Mouse (Mus musculus): Measurements from ENCODE around the gene Ppip5k1.
"Not testable (repeated sequence)": the region's sequence is repeated elsewhere in the genome, so short reads cannot be mapped to it uniquely, and the experiment has no call there.

Gene Ppip5k1

GRCm38 (mm10) chr2:121354820-121355592 lies at the start of gene Ppip5k1:
Gene Ppip5k1, minus strand, starts transcription at chr2:121355396.
- DNase-seq, result peak; percentile 98

DNA sequence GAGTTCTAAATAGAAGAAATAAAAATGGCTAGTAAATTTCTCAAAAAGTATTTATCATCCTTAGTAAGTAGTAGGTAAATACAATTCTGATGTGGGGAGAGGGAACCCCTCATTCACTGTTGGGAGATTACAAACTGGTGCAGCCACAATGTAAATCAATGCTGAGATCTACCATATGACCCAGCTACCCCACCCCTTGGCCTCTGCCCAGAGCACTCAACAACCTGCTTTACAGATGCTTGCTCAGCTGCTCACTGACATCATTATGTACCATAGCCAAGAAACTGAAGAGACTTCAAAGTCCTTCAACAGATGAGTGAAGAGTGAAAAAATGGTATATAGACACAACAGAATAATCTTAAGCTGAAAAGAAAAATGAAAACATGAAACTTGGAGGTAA lies 48.1 kb upstream of the Ppip5k1 start:
- peak; percentile 27 to 41 for DNase-seq

GRCm38 (mm10) chr2:121396624-121397023 lies 41.4 kb upstream of the Ppip5k1 start:
- peak; percentile 74 to 95 for DNase-seq

DNA sequence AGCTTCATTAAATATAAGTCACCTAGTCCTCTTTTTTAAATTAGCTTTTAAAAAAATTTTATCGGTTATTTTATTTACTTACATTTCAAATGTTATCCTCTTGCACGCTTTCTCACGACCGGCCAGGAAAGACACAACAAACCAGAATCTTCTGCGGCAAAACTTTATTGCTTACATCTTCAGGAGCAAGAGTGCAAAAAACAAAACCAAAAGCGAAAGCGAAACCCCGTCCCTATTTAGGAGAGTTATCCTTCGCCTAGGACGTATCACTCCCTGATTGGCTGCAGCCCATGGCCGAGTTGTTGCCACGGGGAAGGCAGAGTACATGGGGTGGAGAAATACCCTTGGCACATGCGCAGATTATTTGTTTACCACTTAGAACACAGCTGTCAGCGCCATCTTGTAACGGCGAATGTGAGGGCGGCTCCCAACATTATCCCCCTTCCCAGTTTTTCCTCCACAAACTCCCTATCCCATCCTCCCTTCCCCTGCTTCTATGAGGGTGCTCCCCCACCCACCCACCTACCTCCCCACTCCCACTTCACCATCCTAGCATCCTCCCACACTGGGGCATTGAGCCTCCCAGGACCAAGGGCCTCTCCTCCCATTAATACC lies 31.9 kb upstream of the Ppip5k1 start, which contains the start of gene Strc:
Gene Strc (minus strand): TSS at position 208 of the 615 bp plus-strand sequence.
- not testable (repeated sequence) for DNase-seq

DNA sequence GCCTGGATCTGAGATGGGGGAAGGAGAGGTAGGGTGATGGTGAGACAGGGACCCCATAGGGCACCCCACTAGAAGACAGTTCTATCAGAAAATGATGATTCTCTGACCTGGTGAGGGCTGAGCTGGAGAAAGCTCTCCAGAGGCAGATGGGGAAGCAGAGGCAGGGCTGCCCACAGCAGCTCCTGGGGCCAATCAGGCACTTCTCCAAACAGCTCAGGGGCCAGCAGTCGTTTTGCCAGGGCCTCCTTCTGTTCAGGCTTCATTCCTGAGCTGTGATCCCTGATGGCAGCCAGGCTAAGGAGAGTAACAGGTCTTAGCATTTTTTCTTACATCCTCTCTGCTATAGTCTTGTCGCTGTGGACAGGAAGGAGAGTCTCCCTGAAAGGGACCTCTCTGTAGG lies 19.6 kb upstream of the Ppip5k1 start:
- no peak for DNase-seq

- no peak for DNase-seq
These were observed 17.1 kb upstream of the Ppip5k1 start for GRCm38 (mm10) chr2:121372266-121372665.

DNA sequence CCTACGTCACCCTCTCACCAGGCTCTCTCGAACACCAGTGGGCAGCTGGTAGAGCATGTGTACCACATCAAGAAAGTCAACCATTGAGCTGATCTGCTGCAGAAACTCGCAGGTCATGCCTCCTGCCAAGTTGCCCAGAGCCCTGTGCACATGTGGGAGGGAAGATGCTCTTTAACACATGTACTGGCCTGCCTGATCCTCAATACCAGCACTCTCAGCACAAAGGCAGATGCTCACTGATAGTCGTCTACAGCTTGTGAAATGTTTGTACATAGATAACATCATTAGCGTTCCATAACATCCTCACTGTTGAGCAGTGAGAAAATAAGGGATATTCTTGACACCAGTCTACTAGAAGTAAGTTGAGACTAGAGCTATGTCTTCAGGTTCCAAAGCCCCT lies 15.7 kb upstream of the Ppip5k1 start:
- DNase-seq, result no peak

DNA sequence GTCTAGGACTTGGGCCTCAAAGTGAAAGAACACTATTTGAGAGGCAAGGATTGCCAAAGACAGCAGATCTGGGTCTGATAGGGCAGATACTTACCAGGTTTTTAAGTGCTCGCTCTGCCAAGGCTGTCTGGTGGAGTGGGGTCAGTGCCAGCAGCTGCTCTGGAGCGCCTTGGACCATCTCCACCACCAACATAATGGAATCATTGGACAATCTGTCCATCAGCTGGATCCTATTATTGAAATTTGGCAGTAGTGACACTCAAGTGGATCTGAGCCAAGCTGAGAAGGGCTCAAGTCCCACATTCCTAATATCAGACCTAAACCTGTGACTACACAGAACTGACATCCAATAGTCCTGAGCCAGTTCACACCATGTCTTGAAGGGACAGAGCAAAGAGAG lies 13.6 kb upstream of the Ppip5k1 start:
- DNase-seq, result no peak

DNA sequence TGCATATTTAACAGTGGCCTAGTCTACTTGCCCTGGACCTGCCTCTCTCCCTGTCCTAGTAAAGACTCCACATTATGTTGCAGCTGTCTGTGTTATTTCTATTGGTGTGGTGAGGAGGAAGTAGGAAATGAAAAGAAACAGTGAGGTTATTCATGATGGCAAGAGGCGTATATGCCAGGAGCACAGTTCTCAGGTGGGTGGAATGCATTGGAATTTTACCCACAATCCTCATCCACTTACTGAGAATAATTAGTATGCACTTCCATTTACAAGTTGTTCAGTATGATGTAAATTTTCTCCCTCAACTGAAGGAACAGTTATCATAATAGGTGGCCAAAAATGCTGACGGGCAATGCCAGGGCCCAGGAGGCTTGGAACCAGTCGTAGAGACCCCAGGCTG lies 8.5 kb upstream of the Ppip5k1 start:
- no peak for DNase-seq

DNA sequence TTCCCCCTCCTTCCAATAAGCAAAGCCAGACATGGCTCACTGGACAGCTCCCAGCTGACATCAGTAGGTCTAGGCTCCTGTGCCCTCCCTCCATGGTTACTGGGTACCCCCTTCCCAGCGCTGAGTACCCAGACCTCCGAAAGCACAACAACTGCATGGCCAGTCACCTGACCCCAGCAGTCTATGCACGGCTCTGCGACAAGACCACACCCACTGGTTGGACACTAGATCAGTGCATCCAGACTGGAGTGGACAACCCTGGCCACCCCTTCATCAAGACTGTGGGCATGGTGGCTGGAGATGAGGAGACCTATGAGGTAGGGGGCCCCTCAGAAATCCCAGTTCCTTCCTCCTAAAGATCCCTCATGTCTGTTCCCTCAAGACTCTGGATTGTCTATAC lies 4.3 kb upstream of the Ppip5k1 start:
- no peak for DNase-seq

DNA sequence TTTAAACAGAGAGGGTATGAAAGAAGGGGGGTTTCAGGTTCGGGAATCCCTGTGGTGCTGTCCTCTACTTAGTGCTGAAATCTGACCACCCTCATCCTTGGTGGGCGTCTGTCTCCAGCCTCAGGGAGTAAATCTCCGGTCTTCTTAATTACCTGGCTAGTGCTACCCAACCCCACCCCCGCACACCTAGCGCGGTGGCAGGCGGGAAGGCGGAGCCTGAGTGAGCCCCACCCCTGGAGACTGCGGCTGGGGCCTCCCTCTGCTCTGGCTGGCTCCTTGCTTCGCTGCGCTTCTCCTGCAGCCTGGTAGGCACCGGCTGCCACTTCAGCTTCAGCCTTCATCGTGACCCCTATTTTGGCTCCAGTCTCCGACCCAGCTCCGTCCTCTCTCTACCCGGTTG lies 3.2 kb upstream of the Ppip5k1 start:
- peak; percentile 79 to 87 for DNase-seq

- no peak for DNase-seq
These were observed 2.8 kb upstream of the Ppip5k1 start for GRCm38 (mm10) chr2:121357961-121358360.

DNA sequence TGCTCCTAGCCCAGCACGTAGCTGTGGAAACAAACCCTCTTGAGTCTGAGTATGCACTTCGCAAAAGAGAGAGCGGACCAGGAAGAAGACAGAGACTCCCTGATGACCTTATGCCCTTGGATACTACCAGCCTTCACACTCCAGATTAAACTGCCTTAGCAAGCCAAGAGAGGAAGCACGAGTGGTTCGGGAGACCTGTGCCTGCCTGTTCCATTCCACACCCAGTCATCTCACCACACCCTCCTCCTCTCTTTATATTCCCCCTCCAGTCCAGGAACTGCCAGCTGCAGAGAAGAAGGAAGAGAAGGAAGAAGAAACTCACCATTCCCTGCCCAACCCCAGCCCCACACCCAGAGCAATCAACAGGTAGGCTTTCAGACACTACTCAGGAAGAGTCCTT lies 2.3 kb upstream of the Ppip5k1 start, which contains the start of gene Ckmt1:
Gene Ckmt1 (plus strand): TSS at position 221 of the 400 bp plus-strand sequence.
- no peak for DNase-seq

GRCm38 (mm10) chr2:121354378-121354777 lies 818 bp downstream of the Ppip5k1 start:
- DNase-seq, result no peak

GRCm38 (mm10) chr2:121353156-121353555 lies 2.0 kb downstream of the Ppip5k1 start:
- peak in 1 of 2 experiments; percentile 14 for DNase-seq

DNA sequence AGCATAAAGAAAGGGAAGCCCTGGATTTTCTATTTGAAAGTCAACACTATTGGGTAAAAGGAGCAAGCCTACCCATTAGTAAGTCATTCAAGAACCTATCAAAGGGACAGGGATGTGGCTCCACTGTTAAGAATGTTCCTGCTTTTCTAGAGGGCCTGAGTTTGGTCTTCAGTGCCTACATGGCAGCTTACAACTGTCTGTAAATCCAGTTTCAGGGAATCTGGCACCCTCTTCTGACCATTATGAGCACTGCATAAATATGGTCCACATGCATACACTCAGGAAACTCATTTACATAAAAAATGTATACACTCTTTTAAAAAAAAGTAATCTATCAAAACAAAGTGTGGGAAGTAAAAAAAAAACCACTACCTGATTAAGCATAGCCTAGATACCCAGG lies 16.1 kb downstream of the Ppip5k1 start:
- DNase-seq, result peak in 1 of 2 experiments; percentile 11

DNA sequence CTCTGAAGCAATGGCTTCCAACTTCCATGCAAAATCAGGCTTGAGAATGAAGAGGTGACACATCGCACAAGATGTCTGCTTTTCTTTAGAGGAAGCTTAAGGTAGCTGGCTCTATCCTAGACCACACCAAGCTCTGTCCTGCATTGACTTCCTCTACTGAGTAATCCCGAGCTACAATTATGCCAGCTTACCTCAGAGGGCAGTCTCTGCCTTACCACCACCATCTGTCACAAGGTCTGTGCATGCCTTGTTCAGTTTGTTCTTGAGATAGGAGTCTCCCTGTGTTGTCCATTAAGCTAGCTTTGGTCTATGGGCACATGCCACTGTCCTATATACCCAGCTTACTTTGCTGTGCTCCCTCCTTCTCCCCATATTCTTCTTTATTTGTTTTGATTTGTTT lies 25.7 kb downstream of the Ppip5k1 start:
- DNase-seq, result no peak

DNA sequence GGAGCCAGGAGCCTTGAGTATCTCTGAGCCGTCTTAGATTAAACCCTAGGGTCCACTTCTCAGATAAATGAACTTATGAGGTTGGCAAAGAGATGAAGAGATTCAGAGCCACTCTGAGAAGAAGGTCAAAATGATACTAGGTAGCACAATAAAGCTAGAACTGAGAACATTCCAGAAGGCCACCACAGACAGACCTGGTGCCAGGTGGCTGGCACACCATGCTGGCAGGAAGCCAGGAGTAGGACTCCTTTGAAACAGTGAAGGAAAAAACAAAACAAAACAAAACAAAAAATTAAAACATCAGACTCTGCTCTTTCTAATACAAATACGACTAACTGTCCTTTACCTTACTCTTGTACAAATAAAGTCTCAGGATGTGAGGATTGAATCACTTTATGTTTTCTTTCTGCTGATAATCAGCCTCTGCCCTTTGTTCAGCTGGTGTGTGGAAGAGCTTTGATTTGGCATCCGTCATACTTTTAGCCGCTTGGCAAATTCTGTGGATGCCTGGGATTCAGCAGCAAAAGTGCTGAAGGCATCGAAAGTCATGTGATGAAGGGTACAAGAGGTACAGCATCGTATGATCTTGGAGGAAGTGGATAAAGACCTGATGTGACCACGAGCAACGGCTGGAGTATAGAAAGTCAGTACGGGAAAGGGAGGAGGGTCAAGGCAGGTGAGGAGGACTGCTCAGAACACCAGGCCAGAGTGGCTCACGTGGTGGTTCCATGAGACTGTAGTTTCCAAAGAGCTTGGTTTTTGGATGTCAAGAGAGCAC lies 31.3 kb downstream of the Ppip5k1 start:
- peak; percentile 36 to 57 for DNase-seq

DNA sequence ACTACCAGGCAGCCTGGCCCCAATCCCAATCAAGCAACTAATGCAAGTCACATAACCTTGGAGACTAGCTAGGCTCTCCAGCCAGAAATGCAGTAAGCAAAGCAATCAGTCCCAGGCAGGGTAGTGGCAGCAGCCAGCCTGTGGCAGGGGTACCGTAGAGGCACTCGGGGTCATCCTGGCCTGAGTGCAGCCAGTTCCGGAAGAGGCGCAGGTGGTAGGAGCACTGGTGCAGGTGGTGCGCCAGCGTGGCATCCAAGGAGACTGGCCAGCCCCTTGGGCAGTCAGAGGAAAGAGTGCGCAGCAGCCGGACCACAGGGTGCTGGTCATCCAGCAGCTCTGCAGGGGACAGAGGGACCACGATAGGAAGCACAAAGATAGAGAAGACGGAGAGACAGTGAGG lies 32.2 kb downstream of the Ppip5k1 start:
- DNase-seq, result no peak

DNA sequence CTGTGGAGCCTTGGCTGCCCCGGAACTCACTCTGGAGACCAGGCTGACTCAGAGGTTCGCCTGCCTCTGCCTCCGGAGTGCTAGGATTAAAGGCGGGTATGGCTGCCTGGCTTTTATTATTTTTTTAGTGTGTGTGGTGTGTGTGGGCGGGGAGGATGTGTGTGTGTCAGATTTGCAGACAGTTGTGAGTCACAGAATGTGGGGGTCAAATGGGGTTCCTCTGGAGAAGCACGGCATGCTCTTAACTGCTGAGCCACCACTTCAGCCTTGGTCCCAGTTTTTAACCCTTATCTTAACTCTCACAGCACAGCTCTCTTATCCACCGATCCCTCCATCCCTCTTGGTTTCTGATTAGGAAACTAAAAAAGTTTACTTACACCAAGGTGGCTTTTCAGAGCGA lies 38.9 kb downstream of the Ppip5k1 start:
- DNase-seq, result no peak

- peak; percentile 54 to 56 for DNase-seq
These were observed 46.2 kb downstream of the Ppip5k1 start for GRCm38 (mm10) chr2:121308997-121309416.

DNA sequence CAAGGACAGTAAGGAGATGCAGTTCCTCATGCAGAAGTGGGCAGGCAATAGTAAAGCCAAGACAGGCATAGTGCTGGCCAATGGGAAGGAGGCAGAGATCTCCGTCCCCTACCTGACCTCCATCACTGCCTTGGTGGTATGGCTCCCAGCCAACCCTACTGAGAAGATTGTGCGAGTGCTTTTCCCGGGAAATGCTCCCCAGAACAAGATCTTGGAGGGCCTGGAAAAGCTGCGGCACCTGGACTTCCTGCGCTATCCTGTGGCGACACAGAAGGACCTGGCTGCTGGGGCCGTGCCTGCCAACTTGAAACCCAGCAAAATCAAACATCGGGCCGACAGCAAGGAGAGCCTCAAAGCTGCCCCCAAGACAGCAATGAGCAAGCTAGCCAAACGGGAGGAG lies 55.2 kb downstream of the Ppip5k1 start:
- no peak for DNase-seq

DNA sequence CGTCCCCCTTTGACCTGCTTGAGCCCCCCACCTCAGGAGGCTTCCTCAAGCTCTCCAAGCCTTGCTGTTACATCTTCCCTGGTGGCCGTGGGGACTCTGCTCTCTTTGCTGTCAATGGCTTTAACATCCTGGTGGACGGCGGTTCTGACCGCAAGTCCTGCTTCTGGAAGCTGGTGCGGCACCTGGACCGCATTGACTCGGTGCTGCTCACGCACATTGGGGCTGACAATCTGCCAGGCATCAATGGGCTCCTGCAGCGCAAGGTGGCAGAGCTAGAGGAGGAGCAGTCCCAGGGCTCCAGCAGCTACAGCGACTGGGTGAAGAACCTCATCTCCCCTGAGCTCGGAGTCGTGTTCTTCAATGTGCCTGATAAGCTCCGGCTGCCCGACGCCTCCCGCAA lies 55.7 kb downstream of the Ppip5k1 start:
- DNase-seq, result no peak

DNA sequence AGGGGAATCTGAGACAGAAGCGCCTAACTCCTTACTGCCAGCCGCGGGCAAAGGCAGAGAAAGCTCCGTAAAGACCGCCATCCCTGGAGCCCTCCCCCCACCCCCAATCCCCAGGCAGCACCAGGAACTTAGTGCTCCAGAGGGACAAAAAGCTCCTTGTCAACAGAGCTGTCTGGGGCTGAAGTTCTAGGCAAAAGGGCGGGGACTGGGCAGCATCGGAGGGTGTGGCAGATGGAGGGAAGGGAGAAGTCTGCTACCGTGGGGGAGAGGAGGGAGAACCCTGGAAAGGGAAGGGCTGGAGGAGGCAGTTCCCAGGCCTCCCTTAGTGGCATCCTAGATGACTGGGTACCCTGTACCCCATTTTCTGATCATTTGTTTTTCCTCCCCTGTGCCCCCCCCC lies 57.1 kb downstream of the Ppip5k1 start:
- no peak for DNase-seq
